Mouse (Mus musculus): Measurements from ENCODE around the gene Bcor. TPM values are rescaled to one million over a fixed set of nuclear protein-coding genes. Genes with fewer than 3 reads are reported as not detected.

Gene Bcor
- polyA plus RNA-seq, 1 experiment from 2014 or later = 17.9 TPM

- WGBS = 9% methylated on average over 44 of the region's 44 CpGs
- Histone ChIP-seq H3K4me1 (peaks cover 68% of the 10 kb centered on the region), H3K27ac (replicated peaks) (peak overlapping the region; percentile 92), H3K9me3 (replicated peaks) (no peaks in the 10 kb centered on the region), H3K36me3 (no peaks in the 10 kb centered on the region), H3K4me3 (peak overlapping the region; percentile 60), H3K27me3 (ENCODE audit: low read depth, poor library complexity, severe bottlenecking) (peaks cover 84% of the 10 kb centered on the region)
- DNase-seq (ENCODE audit: low spot score) = peak; percentile 72
These were observed 1.8 kb downstream of the Bcor start for GRCm38 (mm10) chrX:12158244-12158820.

GRCm38 (mm10) chrX:12157331-12157930 is 2.7 kb downstream of the Bcor start:
- peak; percentile 57 for DNase-seq (ENCODE audit: low spot score)
- Histone ChIP-seq H3K27ac (replicated peaks) (peak overlapping the region; percentile 55; the same call in 1 of the 2 replicates), H3K4me3 (peak overlapping the region; percentile 60), H3K9me3 (replicated peaks) (no peaks in the 10 kb centered on the region), H3K4me1 (peaks cover 77% of the 10 kb centered on the region), H3K36me3 (no peaks in the 10 kb centered on the region), H3K27me3 (ENCODE audit: low read depth, poor library complexity, severe bottlenecking) (peaks cover 93% of the 10 kb centered on the region)
- WGBS = 5% methylated on average over 25 of the region's 25 CpGs

- DNase-seq (ENCODE audit: low spot score) = peak; percentile 49
- Histone ChIP-seq H3K36me3 (no peaks in the 10 kb centered on the region), H3K9me3 (replicated peaks) (no peaks in the 10 kb centered on the region), H3K4me1 (peaks cover 92% of the 10 kb centered on the region), H3K27me3 (ENCODE audit: low read depth, poor library complexity, severe bottlenecking) (peaks cover 100% of the 10 kb centered on the region), H3K4me3 (peak overlapping the region; percentile 40), H3K27ac (replicated peaks) (peak overlapping the region; percentile 42)
- WGBS = 5% methylated on average over 30 of the region's 30 CpGs
These were observed 4.3 kb downstream of the Bcor start for GRCm38 (mm10) chrX:12155842-12156291.

GRCm38 (mm10) chrX:12155068-12155840 is 4.9 kb downstream of the Bcor start:
- DNase-seq (ENCODE audit: low spot score) = peak; percentile 16
- Histone ChIP-seq H3K27ac (replicated peaks) (peak overlapping the region; percentile 42), H3K4me1 (peaks cover 94% of the 10 kb centered on the region), H3K36me3 (no peaks in the 10 kb centered on the region), H3K27me3 (ENCODE audit: low read depth, poor library complexity, severe bottlenecking) (peaks cover 100% of the 10 kb centered on the region), H3K9me3 (replicated peaks) (no peaks in the 10 kb centered on the region), H3K4me3 (peak overlapping the region; percentile 40)
- WGBS = 5% methylated on average over 30 of the region's 30 CpGs

- peak; percentile 47 for DNase-seq (ENCODE audit: low spot score)
- Histone ChIP-seq H3K27me3 (ENCODE audit: low read depth, poor library complexity, severe bottlenecking) (peaks cover 99% of the 10 kb centered on the region), H3K4me1 (peaks cover 82% of the 10 kb centered on the region), H3K9me3 (replicated peaks) (no peaks in the 10 kb centered on the region), H3K4me3 (0 out of 2 replicates have a peak overlapping the region, but pooled peaks have one; percentile 4), H3K27ac (replicated peaks) (peak overlapping the region; percentile 38; the same call in 1 of the 2 replicates), H3K36me3 (no peaks in the 10 kb centered on the region)
- 5% methylated on average over 31 of the region's 31 CpGs for whole genome bisulfite sequencing
These were observed 6.7 kb downstream of the Bcor start for GRCm38 (mm10) chrX:12153141-12154095.

- DNase-seq (ENCODE audit: low spot score) = peak; percentile 48
- Histone ChIP-seq H3K27me3 (ENCODE audit: low read depth, poor library complexity, severe bottlenecking) (peaks cover 99% of the 10 kb centered on the region), H3K27ac (replicated peaks) (peak overlapping the region; percentile 69)
These were observed 7.9 kb downstream of the Bcor start for GRCm38 (mm10) chrX:12151996-12152904.

GRCm38 (mm10) chrX:12151269-12151995 is 8.7 kb downstream of the Bcor start:
- Histone ChIP-seq H3K4me3 (peak overlapping the region; percentile 47), H3K27me3 (ENCODE audit: low read depth, poor library complexity, severe bottlenecking) (peaks cover 99% of the 10 kb centered on the region), H3K36me3 (no peaks in the 10 kb centered on the region), H3K9me3 (replicated peaks) (no peaks in the 10 kb centered on the region), H3K27ac (replicated peaks) (peak overlapping the region; percentile 69), H3K4me1 (peaks cover 62% of the 10 kb centered on the region)
- 4% methylated on average over 43 of the region's 43 CpGs for WGBS
- DNase-seq (ENCODE audit: low spot score) = peak; percentile 45

More at GRCm38 (mm10) chrX:12151996-12152904, 7.9 kb downstream of the Bcor start:
- peak overlapping the region; percentile 47 for H3K4me3 ChIP-seq
- H3K4me1 ChIP-seq = peaks cover 70% of the 10 kb centered on the region
- WGBS = 10% methylated on average over 39 of the region's 42 CpGs
- no peaks in the 10 kb centered on the region for H3K9me3 ChIP-seq (replicated peaks)
- H3K36me3 ChIP-seq = no peaks in the 10 kb centered on the region

- Histone ChIP-seq H3K9me3 (replicated peaks) (no peaks in the 10 kb centered on the region), H3K27me3 (ENCODE audit: low read depth, poor library complexity, severe bottlenecking) (peaks cover 99% of the 10 kb centered on the region), H3K36me3 (no peaks in the 10 kb centered on the region), H3K4me3 (no peak overlapping the region), H3K27ac (replicated peaks) (no peak overlapping the region), H3K4me1 (peaks cover 62% of the 10 kb centered on the region)
- WGBS = 17% methylated on average over 6 of the region's 7 CpGs
- peak; percentile 25 for DNase-seq (ENCODE audit: low spot score)
These were observed 9.7 kb downstream of the Bcor start for GRCm38 (mm10) chrX:12150425-12150824.

GRCm38 (mm10) chrX:12146263-12146662 is 13.9 kb downstream of the Bcor start:
- Histone ChIP-seq H3K4me1 (peaks cover 32% of the 10 kb centered on the region), H3K4me3 (no peak overlapping the region), H3K27ac (replicated peaks) (no peak overlapping the region), H3K27me3 (ENCODE audit: low read depth, poor library complexity, severe bottlenecking) (peaks cover 98% of the 10 kb centered on the region), H3K36me3 (no peaks in the 10 kb centered on the region), H3K9me3 (replicated peaks) (no peaks in the 10 kb centered on the region)
- 69% methylated on average over 2 of the region's 2 CpGs for WGBS
- no peak for DNase-seq (ENCODE audit: low spot score)

- no peaks in the 10 kb centered on the region for H3K9me3 ChIP-seq (replicated peaks)
- no peak overlapping the region for H3K4me3 ChIP-seq
- WGBS = 64% methylated on average over 5 of the region's 5 CpGs
- DNase-seq (ENCODE audit: low spot score) = no peak
- H3K27ac ChIP-seq (replicated peaks) = no peak overlapping the region
- H3K27me3 ChIP-seq (ENCODE audit: low read depth, poor library complexity, severe bottlenecking) = peaks cover 99% of the 10 kb centered on the region
- H3K36me3 ChIP-seq = no peaks in the 10 kb centered on the region
- peaks cover 50% of the 10 kb centered on the region for H3K4me1 ChIP-seq
These were observed 17.3 kb downstream of the Bcor start for GRCm38 (mm10) chrX:12142832-12143231.
